Mouse (Mus musculus): ENCODE measurements around the gene Il1rl1. TPM values are rescaled to one million over a fixed set of nuclear protein-coding genes. Genes with fewer than 3 reads are reported as not detected.

Il1rl1 gene
- polyA plus RNA-seq (2014; fragmentation: Illumina TruSeq; extraction: RNeasy Lipid Tissue Mini Kit (QIAGEN cat#74804); ENCODE audit: low read depth, low replicate concordance): 1.0 TPM

DNA sequence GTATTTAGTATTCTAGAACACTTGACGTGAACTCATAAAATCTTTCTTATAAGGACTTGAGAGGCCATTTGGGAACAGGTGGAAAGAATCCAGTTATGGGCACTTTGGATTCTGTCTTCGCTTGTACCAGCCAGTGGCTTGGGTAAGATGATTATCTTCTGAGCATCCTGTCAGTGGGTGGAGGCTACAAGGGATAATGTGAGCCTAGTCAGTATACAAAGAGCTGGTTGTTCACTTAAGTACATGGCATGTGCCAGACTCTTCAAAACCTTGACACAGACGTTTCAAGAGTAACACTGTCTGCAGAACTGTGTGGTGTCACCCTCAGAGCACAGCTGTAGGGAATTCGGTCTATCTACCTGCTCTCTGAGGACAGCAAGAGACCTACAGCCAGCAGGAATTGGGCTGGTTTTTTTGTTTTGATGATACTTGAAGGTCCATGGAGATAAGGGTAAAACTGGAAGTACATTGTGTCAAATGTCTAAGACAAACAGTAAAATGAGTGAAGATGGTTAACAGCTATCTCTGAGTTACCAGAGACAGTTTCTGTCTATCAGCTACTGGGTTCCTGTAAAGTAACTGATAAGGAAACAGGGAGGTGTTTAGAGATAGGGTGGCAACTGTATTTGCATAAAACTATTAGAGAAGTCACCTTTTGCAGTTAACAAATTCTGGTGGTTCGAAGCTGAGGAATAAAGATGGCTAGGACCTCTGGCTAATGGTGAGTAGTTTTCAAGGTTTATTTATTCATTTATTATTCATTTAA, at the start of gene Il1rl1:
Gene Il1rl1, plus strand, starts transcription at position 661 of the 766 bp plus-strand sequence.

DNA sequence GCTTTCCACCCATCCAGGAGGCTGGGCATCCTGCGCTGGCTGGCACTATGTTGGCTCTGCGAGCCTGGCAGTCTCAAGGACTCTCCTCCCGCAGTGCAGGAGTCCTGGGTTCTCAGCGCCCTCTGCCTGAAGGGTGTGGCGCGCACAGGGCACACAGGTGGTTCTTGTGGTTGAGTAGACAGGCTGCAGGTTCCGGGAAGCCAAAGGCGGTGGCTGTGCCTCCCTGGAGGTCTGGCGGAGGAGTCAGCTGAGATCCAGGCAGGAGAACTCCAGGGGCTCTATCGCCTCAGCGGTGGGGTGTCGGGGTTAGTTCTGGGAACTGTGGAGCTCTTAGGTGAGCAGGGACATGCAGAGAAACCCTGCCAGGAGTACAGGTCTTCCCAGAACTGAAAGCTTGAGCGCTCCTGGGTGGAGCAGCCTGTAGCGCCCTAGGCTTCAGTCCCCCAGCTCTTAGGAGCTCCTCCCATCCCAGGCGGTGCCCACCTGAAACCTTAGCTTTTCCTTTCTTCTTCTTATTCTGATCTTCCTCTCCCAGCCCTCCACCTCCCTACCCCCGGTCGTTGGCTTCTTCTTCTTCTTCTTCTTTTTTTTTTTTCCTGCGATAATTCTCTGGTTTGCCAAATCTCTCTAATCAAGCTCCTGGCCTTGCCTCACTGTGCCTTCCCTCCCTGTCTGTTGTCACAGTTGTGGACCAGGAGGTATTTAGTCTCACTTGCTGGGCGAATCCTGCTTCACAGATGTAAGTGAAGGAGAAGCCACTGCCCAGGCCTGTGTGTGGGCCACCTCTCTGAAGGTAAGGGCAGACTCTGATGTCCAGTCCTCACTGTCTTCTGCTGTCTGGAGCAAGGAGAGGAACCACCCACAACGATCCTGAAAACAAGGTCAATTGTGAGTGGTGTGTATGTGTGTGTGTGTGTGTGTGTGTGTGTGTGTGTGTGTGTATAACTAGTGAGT, 36.4 kb downstream of the Il1rl1 start, which contains the start of gene Il18r1:
Gene Il18r1, plus strand, starts transcription at position 76 of the 954 bp plus-strand sequence.

Other genes with a start within 250 kb of the Il1rl1 start
- 10.7 TPM for gene Il1r1, start 204.5 kb upstream of the Il1rl1 start, polyA plus RNA-seq (2014; fragmentation: Illumina TruSeq; extraction: RNeasy Lipid Tissue Mini Kit (QIAGEN cat#74804); ENCODE audit: low read depth, low replicate concordance)
- gene Il1rl2, start 105.0 kb upstream of the Il1rl1 start, polyA plus RNA-seq (2014; fragmentation: Illumina TruSeq; extraction: RNeasy Lipid Tissue Mini Kit (QIAGEN cat#74804); ENCODE audit: low read depth, low replicate concordance): 1.4 TPM
- gene Il18r1, start 36.0 kb downstream of the Il1rl1 start, polyA plus RNA-seq (2014; fragmentation: Illumina TruSeq; extraction: RNeasy Lipid Tissue Mini Kit (QIAGEN cat#74804); ENCODE audit: low read depth, low replicate concordance): 1.7 TPM
- 0.44 TPM for gene Il18rap, start 85.8 kb downstream of the Il1rl1 start, polyA plus RNA-seq (2014; fragmentation: Illumina TruSeq; extraction: RNeasy Lipid Tissue Mini Kit (QIAGEN cat#74804); ENCODE audit: low read depth, low replicate concordance)
- 3.7 TPM for gene Slc9a4, start 150.5 kb downstream of the Il1rl1 start, polyA plus RNA-seq (2014; fragmentation: Illumina TruSeq; extraction: RNeasy Lipid Tissue Mini Kit (QIAGEN cat#74804); ENCODE audit: low read depth, low replicate concordance)

All from kidney, adult 10 weeks (tissue).